Mouse (Mus musculus): Measurements from ENCODE around the gene Ankrd33b. TPM values are rescaled to one million over a fixed set of nuclear protein-coding genes. Genes with fewer than 3 reads are reported as not detected.

The Ankrd33b gene
- polyA plus RNA-seq, 1 experiment from 2014 or later: 0.70 TPM

DNA sequence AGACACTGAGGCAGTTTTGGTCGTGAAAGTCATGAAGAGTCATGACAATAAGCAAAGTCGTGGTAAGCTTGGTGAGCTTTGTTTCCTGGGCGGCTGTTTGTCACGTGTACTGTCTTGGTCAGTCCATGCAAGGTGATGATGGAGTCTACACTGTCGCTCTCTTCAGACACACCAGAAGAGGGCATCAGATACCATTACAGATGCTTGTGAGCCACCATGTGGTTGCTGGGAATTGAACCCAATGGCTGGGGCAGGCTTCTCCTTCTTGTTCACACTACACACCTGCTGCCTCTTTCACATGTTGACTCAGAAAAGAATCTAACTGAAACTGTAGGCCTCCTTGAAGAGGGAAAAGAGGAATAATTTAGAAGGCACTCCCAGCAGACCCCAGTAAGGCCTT, 19.3 kb downstream of the Ankrd33b start:
- no peak overlapping the region for H3K9ac ChIP-seq
- no peak for ATAC-seq (ENCODE audit: low FRiP score)
- H3K4me2 ChIP-seq: no peak overlapping the region
- no peaks in the 10 kb centered on the region for H3K36me3 ChIP-seq (replicated peaks)
- WGBS: 82% methylated on average over 5 of the region's 5 CpGs
- peaks cover 6% of the 10 kb centered on the region for H3K4me1 ChIP-seq
- no peak overlapping the region for H3K4me3 ChIP-seq (replicated peaks)
- H3K27me3 ChIP-seq: no peaks in the 10 kb centered on the region
- H3K27ac ChIP-seq: no peak overlapping the region
- H3K9me3 ChIP-seq: no peaks in the 10 kb centered on the region

DNA sequence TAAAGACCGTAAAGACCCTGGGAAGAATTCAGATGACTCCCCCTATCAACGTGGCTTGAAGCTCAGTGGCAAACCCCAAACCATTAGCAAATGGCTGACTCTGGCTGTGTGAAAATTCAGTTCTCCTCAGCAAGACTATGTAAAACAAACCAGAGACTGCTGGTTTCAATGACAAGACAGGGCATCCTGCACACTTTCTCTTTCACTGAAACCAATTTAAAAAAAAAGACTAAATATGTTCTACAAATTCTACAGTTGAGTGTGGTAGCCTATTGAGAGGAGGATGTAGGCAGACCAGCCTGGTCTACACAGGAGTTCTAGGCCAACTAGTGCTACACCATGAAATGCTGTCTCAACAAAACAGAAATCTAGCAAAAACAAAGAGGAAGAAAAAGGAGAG, 21.0 kb downstream of the Ankrd33b start:
- Histone ChIP-seq H3K9ac (no peak overlapping the region), H3K4me3 (replicated peaks) (no peak overlapping the region), H3K27me3 (no peaks in the 10 kb centered on the region), H3K4me2 (no peak overlapping the region), H3K4me1 (peaks cover 12% of the 10 kb centered on the region), H3K36me3 (replicated peaks) (no peaks in the 10 kb centered on the region), H3K27ac (no peak overlapping the region), H3K9me3 (no peaks in the 10 kb centered on the region)
- 55% methylated on average over 2 of the region's 2 CpGs for WGBS
- ATAC-seq (ENCODE audit: low FRiP score): no peak

DNA sequence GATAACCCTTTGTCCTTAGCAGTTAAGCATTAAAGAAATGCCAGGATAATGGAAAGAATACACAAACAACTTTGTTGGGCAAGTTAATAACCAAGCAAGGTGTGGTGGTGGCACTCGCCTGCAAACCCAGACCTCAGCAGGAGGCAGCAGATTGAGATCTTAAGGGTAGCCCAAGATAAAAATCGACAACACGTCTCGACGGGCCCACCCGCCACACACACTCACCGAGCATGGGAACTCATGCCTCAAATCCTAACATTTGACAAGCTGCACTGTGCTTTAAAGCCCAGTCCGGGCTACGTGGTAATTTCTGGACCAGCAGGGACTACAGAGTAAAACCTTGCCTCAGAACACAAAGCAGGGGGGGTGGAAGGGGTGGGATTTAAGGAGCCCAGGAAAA, 22.2 kb downstream of the Ankrd33b start:
- H3K9me3 ChIP-seq: no peaks in the 10 kb centered on the region
- no peak overlapping the region for H3K4me2 ChIP-seq
- no peak overlapping the region for H3K4me3 ChIP-seq (replicated peaks)
- H3K9ac ChIP-seq: no peak overlapping the region
- no peaks in the 10 kb centered on the region for H3K27me3 ChIP-seq
- ATAC-seq (ENCODE audit: low FRiP score): no peak
- no peak overlapping the region for H3K27ac ChIP-seq
- H3K36me3 ChIP-seq (replicated peaks): no peaks in the 10 kb centered on the region
- 82% methylated on average over 9 of the region's 9 CpGs for WGBS
- peaks cover 17% of the 10 kb centered on the region for H3K4me1 ChIP-seq

DNA sequence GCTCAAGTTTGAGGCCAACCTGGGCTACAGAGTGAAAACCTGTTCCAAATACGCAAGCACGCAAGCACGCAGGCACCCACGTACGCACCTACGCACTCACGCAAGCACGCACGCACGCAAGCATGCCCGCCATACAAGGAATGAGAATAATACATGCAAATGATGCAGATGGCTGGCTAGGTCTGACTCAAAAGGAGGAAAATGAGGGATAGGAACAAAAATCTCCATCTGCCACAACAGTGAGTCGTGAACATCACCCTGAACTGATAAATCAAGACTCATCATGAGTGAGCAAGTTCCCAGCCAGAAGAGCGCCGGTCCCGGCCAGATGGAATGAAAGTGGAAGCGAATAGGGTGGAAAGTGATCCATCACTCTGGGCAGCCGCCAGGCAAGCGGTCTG, 22.7 kb downstream of the Ankrd33b start:
- no peaks in the 10 kb centered on the region for H3K27me3 ChIP-seq
- no peak overlapping the region for H3K4me2 ChIP-seq
- peaks cover 17% of the 10 kb centered on the region for H3K4me1 ChIP-seq
- H3K36me3 ChIP-seq (replicated peaks): no peaks in the 10 kb centered on the region
- 95% methylated on average over 18 of the region's 18 CpGs for WGBS
- ATAC-seq (ENCODE audit: low FRiP score): no peak
- H3K27ac ChIP-seq: no peak overlapping the region
- H3K9ac ChIP-seq: no peak overlapping the region
- H3K9me3 ChIP-seq: no peaks in the 10 kb centered on the region
- no peak overlapping the region for H3K4me3 ChIP-seq (replicated peaks)

DNA sequence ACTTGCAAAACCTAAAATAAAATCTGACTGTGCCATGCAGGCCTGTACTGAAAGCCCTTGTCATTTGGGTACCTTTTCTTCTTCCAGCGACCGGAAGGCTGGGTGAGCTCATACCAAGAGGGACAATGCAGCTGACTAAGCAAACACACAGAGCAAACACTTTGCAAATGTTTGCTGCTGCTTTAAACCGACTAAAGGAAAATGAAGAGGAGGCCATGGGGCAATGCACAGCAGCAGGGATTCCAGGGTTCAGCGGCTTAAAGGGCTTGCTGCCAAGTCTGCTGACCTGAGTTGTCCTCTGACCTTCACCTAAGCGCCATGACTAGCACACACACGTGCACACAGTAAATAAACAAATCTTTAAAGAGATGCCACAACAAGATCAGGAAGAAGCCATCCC, 23.9 kb downstream of the Ankrd33b start:
- Histone ChIP-seq H3K27me3 (no peaks in the 10 kb centered on the region), H3K4me2 (no peak overlapping the region), H3K36me3 (replicated peaks) (no peaks in the 10 kb centered on the region), H3K9ac (no peak overlapping the region), H3K4me1 (peaks cover 17% of the 10 kb centered on the region), H3K27ac (no peak overlapping the region), H3K9me3 (no peaks in the 10 kb centered on the region), H3K4me3 (replicated peaks) (no peak overlapping the region)
- no peak for ATAC-seq (ENCODE audit: low FRiP score)
- 23% methylated on average over 6 of the region's 6 CpGs for WGBS

DNA sequence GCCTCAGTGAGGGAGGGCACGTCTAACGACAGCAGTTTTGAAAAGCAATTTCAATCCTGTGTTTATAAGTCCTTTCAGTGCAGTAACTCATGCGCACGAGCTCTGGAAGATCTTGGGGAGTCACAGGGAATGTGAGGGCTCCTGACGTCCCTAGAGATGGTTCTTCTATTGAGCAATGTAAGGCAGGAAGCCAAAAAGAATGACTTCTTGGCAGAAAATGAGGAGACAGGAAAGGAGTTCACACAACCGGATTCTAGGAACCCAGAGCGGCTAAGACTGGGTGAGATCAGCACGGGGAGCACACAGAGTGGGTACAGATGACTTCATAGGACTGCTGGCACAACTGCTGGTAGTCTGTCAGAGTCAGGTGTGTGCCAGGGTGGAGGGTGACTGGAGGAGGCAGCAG, 25.0 kb downstream of the Ankrd33b start:
- Histone ChIP-seq H3K36me3 (replicated peaks) (no peaks in the 10 kb centered on the region), H3K27me3 (no peaks in the 10 kb centered on the region), H3K9ac (no peak overlapping the region), H3K9me3 (no peaks in the 10 kb centered on the region), H3K4me2 (no peak overlapping the region), H3K4me1 (peaks cover 17% of the 10 kb centered on the region), H3K27ac (no peak overlapping the region), H3K4me3 (replicated peaks) (no peak overlapping the region)
- WGBS: 50% methylated on average over 8 of the region's 8 CpGs
- ATAC-seq (ENCODE audit: low FRiP score): no peak

DNA sequence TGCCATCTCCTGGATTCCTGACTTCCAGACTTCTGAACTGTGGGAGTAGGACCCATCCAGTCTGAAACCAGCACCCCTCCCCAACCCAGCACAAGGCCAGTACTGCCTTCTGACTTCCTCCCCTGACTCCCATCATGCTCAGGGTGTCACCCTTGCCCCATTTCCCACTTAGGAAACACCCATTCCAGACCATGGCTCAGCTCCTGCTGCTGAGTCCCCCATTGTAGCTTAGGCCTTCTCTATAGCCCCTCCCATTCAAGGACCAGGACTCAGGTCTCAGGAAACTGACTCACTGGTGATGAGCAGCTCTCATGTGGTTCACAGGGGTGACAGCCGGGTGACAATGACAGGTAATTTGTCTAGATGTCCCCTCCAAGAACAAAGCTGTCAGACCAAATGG, 25.5 kb downstream of the Ankrd33b start:
- Histone ChIP-seq H3K4me1 (peaks cover 17% of the 10 kb centered on the region), H3K9me3 (no peaks in the 10 kb centered on the region), H3K36me3 (replicated peaks) (no peaks in the 10 kb centered on the region), H3K27ac (no peak overlapping the region), H3K4me3 (replicated peaks) (no peak overlapping the region), H3K9ac (no peak overlapping the region), H3K27me3 (no peaks in the 10 kb centered on the region), H3K4me2 (no peak overlapping the region)
- 50% methylated on average over 1 of the region's 1 CpGs for WGBS
- ATAC-seq (ENCODE audit: low FRiP score): no peak

DNA sequence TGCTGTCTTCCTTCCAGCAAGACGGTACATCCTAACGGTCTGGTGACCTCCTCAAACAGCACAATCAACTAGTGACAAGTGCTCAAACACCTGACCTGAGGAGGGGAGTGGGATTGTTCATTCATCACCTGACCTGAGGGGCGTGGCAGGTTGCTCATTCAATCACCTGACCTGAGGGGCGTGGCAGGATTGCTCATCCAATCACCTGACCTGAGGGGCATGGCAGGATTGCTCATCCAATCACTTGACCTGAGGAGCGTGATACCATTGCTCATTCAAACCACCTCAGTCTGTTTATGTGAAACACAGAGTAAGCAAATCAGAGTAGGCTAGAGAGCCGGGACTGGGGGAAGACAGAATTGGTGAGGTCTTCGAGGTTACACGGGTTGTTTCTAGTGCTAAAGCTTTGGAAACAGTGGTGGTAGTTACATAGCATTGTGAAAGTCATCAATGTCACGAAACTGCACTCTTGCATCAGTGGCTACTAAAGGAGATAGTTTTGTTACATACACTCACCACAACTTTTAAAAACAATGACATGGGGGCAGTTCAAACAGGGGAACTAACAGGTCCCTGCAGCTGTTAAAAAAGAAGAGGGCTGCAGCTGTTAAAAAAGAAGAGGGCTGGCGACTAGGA, 28.8 kb downstream of the Ankrd33b start:
- Histone ChIP-seq H3K36me3 (replicated peaks) (no peaks in the 10 kb centered on the region), H3K9ac (no peak overlapping the region), H3K9me3 (no peaks in the 10 kb centered on the region), H3K27ac (no peak overlapping the region), H3K4me1 (peaks cover 15% of the 10 kb centered on the region), H3K4me2 (no peak overlapping the region), H3K4me3 (replicated peaks) (no peak overlapping the region), H3K27me3 (no peaks in the 10 kb centered on the region)
- no peak for ATAC-seq (ENCODE audit: low FRiP score)
- WGBS: 83% methylated on average over 10 of the region's 10 CpGs

DNA sequence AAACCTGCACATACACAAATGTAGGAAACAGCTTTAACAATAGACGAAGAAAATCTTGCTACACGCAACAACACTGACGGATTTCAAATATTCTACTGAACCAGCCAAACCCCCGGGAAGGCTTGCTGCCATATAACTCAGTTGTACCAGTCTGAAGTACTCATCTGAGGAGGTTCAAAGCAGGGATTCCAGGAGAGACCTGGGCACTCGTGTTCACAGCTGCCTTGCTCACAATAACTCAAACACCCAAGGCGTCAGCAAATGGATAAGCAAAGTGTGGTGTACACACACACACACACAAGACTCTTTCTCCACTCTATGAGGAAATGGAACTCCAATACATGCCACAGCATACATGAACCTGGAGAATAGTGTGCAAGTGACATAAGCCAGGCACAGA, 29.5 kb downstream of the Ankrd33b start:
- Histone ChIP-seq H3K9me3 (no peaks in the 10 kb centered on the region), H3K4me2 (no peak overlapping the region), H3K4me3 (replicated peaks) (no peak overlapping the region), H3K9ac (no peak overlapping the region), H3K27me3 (no peaks in the 10 kb centered on the region), H3K27ac (no peak overlapping the region), H3K36me3 (replicated peaks) (no peaks in the 10 kb centered on the region), H3K4me1 (peaks cover 10% of the 10 kb centered on the region; the same call in 1 of the 2 replicates)
- ATAC-seq (ENCODE audit: low FRiP score): no peak
- 90% methylated on average over 6 of the region's 6 CpGs for WGBS

DNA sequence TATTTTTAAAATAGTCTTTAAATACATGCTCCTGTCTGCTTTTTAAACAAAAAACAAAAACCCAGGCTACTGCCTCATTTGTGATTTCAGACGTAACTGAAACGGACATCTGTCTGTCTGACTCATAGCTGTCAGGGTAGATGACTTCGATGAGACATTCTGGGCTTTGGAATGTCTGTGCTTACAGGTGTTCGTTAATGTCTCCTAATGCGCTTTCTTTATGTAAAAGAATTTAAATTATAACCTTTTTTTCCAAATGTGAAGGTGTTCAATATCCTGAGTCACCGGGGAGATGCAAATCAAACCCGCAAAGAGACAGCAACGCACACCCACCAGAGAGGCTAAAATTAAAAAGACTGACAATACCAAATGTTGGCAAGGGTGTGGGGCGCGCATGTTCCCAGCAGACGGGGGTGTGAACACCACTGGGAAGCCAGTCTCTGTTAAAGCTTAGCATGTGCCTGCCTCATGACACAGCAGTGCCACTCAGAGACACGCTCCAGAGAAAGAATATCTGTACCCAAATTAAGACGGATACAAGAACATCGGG, 30.3 kb downstream of the Ankrd33b start:
- H3K27me3 ChIP-seq: no peaks in the 10 kb centered on the region
- no peaks in the 10 kb centered on the region for H3K9me3 ChIP-seq
- ATAC-seq (ENCODE audit: low FRiP score): no peak
- no peak overlapping the region for H3K4me2 ChIP-seq
- H3K4me3 ChIP-seq (replicated peaks): no peak overlapping the region
- H3K4me1 ChIP-seq: 0 out of 2 replicates have a peak, but pooled peaks cover 7% of the 10 kb centered on the region
- H3K9ac ChIP-seq: no peak overlapping the region
- 82% methylated on average over 14 of the region's 14 CpGs for WGBS
- no peak overlapping the region for H3K27ac ChIP-seq
- no peaks in the 10 kb centered on the region for H3K36me3 ChIP-seq (replicated peaks)

DNA sequence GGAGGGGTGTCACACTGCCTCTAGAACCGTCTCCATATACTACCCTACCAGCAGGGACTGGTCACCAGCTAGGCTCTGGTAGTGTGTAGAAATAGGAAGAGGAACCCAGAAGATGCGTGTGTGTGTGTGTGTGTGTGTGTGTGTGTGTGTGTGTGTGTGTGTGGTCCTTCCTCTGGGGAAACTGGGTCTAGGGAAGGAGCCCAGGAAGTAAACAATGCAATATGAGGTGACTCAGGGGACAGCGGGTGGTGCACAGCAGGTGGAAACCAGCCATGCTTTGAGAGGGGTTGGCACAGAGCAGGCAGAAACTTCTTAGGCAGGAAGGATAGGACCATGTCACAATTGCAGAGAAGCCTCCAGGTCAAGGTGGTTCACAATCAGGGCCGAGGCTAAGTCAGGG, 30.8 kb downstream of the Ankrd33b start:
- no peaks in the 10 kb centered on the region for H3K36me3 ChIP-seq (replicated peaks)
- H3K27ac ChIP-seq: no peak overlapping the region
- H3K4me1 ChIP-seq: 0 out of 2 replicates have a peak, but pooled peaks cover 4% of the 10 kb centered on the region
- no peak overlapping the region for H3K4me2 ChIP-seq
- H3K4me3 ChIP-seq (replicated peaks): no peak overlapping the region
- WGBS: 68% methylated on average over 4 of the region's 4 CpGs
- H3K9me3 ChIP-seq: no peaks in the 10 kb centered on the region
- H3K9ac ChIP-seq: no peak overlapping the region
- no peak for ATAC-seq (ENCODE audit: low FRiP score)
- H3K27me3 ChIP-seq: no peaks in the 10 kb centered on the region

DNA sequence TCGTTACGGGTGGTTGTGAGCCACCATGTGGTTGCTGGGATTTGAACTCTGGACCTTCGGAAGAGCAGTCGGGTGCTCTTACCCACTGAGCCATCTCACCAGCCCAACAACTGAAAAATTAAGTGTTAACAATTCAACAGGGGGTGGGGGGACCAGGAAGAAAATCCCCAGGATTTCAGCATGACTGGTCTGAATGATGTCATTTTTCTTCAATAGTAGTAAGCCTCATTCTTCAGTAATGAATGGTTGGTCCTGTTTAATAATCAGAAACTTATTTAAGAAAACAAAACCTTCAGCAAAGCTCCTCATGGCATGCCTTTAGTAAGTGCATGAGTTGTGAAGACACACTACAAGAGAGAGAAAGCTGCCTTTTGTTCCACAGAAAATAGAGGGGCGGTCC, 32.7 kb downstream of the Ankrd33b start:
- H3K4me3 ChIP-seq (replicated peaks): no peak overlapping the region
- H3K27me3 ChIP-seq: no peaks in the 10 kb centered on the region
- ATAC-seq (ENCODE audit: low FRiP score): no peak
- H3K4me1 ChIP-seq: peaks cover 1% of the 10 kb centered on the region
- 85% methylated on average over 5 of the region's 5 CpGs for WGBS
- no peak overlapping the region for H3K4me2 ChIP-seq
- no peaks in the 10 kb centered on the region for H3K9me3 ChIP-seq
- H3K9ac ChIP-seq: no peak overlapping the region
- no peak overlapping the region for H3K27ac ChIP-seq
- no peaks in the 10 kb centered on the region for H3K36me3 ChIP-seq (replicated peaks)

DNA sequence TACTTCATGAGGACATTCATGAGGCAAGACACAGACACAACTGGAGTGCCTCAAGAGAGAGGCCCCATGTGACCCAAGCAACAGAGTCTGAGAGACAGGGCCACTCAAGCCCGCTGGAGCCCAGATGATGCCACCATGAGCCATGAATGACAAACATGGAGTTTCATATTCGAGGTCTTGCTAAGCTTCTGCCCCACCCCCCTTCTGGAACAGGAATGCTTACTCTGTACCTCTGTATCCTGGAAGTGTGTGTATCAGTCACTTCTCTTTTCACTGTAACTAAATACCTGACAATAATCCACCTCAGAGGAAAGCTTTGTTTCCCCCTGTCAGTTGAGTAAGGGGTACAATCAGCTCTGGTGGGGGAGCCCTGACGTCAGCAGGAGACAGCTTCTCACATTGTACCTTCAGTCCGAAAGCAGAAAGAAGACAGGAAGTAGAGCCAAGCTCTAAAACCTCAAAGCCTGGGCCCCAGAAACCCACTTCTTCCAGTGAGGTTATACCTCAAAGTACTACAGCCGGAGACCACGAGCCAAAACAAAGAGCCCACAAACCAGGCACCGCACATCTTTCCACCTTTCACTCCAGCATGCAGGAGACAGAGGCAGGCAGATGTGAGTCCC, 34.9 kb downstream of the Ankrd33b start:
- 85% methylated on average over 7 of the region's 7 CpGs for WGBS
- no peaks in the 10 kb centered on the region for H3K27me3 ChIP-seq

More for the DNA sequence above, 34.9 kb downstream of the Ankrd33b start:
- Histone ChIP-seq H3K9ac (no peak overlapping the region), H3K9me3 (no peaks in the 10 kb centered on the region), H3K27ac (no peak overlapping the region), H3K36me3 (replicated peaks) (no peaks in the 10 kb centered on the region), H3K4me2 (no peak overlapping the region), H3K4me3 (replicated peaks) (no peak overlapping the region), H3K4me1 (peaks cover 11% of the 10 kb centered on the region)
- ATAC-seq (ENCODE audit: low FRiP score): no peak

All from forebrain, embryonic 12.5 days (tissue).